Mouse (Mus musculus) urinary bladder, postnatal 4 days (tissue): Measurements from ENCODE around the gene Nhlh2.

Experiments used
- DNase-seq, 2 experiments: peaks; one replicate each; pipeline ENCODE4 v3.0.0; 2021 to 2022; ENCODE audit warnings: low spot score in 2 of 2

The Nhlh2 gene

GRCm38 (mm10) chr3:102024981-102025451 is 15.1 kb downstream of the Nhlh2 start:
- DNase-seq: no peak

- no peak for DNase-seq
Measured at GRCm38 (mm10) chr3:102025659-102026058, 15.8 kb downstream of the Nhlh2 start.

- DNase-seq: no peak
Measured at GRCm38 (mm10) chr3:102027880-102028279, 18.0 kb downstream of the Nhlh2 start.

- DNase-seq: no peak
Measured at GRCm38 (mm10) chr3:102037806-102038205, 27.9 kb downstream of the Nhlh2 start.

GRCm38 (mm10) chr3:102038608-102039007 is 28.7 kb downstream of the Nhlh2 start:
- no peak for DNase-seq

GRCm38 (mm10) chr3:102041632-102042031 is 31.8 kb downstream of the Nhlh2 start:
- DNase-seq: no peak

GRCm38 (mm10) chr3:102045071-102045470 is 35.2 kb downstream of the Nhlh2 start:
- DNase-seq: peak in 1 of 2 experiments; percentile 36

GRCm38 (mm10) chr3:102047532-102047931 is 37.7 kb downstream of the Nhlh2 start:
- peak in 1 of 2 experiments; percentile 7 for DNase-seq

GRCm38 (mm10) chr3:102049207-102050104 is 39.6 kb downstream of the Nhlh2 start:
- peak in 1 of 2 experiments; percentile 43 for DNase-seq

GRCm38 (mm10) chr3:102052036-102052435 is 42.2 kb downstream of the Nhlh2 start:
- DNase-seq: peak in 1 of 2 experiments; percentile 45

GRCm38 (mm10) chr3:102053293-102053692 is 43.4 kb downstream of the Nhlh2 start:
- peak in 1 of 2 experiments; percentile 28 for DNase-seq

- no peak for DNase-seq
Measured at GRCm38 (mm10) chr3:102055878-102056277, 46.0 kb downstream of the Nhlh2 start.

GRCm38 (mm10) chr3:102060065-102060464 is 50.2 kb downstream of the Nhlh2 start:
- DNase-seq: no peak

- DNase-seq: peak; percentile 63 to 75
Measured at GRCm38 (mm10) chr3:102061923-102062670, 52.2 kb downstream of the Nhlh2 start.

GRCm38 (mm10) chr3:102062671-102063010 is 52.8 kb downstream of the Nhlh2 start:
- DNase-seq: no peak

- DNase-seq: no peak
Measured at GRCm38 (mm10) chr3:102063273-102064120, 53.6 kb downstream of the Nhlh2 start.

GRCm38 (mm10) chr3:102064566-102064965 is 54.7 kb downstream of the Nhlh2 start:
- DNase-seq: no peak
